Mouse (Mus musculus) olfactory bulb, adult 2 months (tissue): ENCODE data around the gene Prickle1. TPM values are rescaled to one million over a fixed set of nuclear protein-coding genes. Genes with fewer than 3 reads are reported as not detected.

Source experiments
- H3K27ac ChIP-seq: fragments of 200-500 bp; 2 replicates; pipeline ENCODE4 v1.5.1; 2012; ENCODE audit warnings: low read depth, low read length; ENCODE audit not compliant: insufficient read depth
- H3K4me1 ChIP-seq: fragments of 200-500 bp; 2 replicates; pipeline ENCODE4 v1.6.1; 2012; ENCODE audit warnings: low read length; ENCODE audit not compliant: control insufficient read depth, insufficient read depth
- H3K4me3 ChIP-seq: fragments of 200-500 bp; 2 replicates; pipeline ENCODE4 v1.5.1; 2012; ENCODE audit warnings: mild to moderate bottlenecking, low read depth, low read length, moderate library complexity; ENCODE audit not compliant: insufficient read depth
- CTCF ChIP-seq: fragments of 200-500 bp; IDR thresholded peaks from 2 replicates; pipeline ENCODE4 v1.5.1; 2012; ENCODE audit warnings: low read depth, mild to moderate bottlenecking, low read length, moderate library complexity; ENCODE audit not compliant: insufficient read depth
- POLR2A ChIP-seq: fragments of 200-500 bp; IDR thresholded peaks from 2 replicates; pipeline ENCODE4 v1.6.1; 2012; ENCODE audit warnings: mild to moderate bottlenecking, low read depth, low read length, moderate library complexity; ENCODE audit not compliant: insufficient read depth
- WGBS: fragments of 180-500 bp; shearing (Covaris S2); methylation state at CpG from one replicate; pipeline ENCODE4 v1.1.7; 2018; 5-methylcytosine and 5-hydroxymethylcytosine counted together
- polyA plus RNA-seq: library from polyadenylated mRNA; stranded (reverse); fragments of >200 nt; gene quantifications from 2 replicates; pipeline ENCODE4 v1.2.4, GENCODE M21; 2012; ENCODE audit warnings: low replicate concordance; ENCODE audit not compliant: missing spikeins, insufficient read depth, insufficient read length

Gene Prickle1
- polyA plus RNA-seq, 1 experiment = not detected

GRCm38 (mm10) chr15:93479445-93479844 lies 116.2 kb downstream of the Prickle1 start:
- Histone ChIP-seq H3K27ac (no peak overlapping the region), H3K4me3 (no peak overlapping the region)

GRCm38 (mm10) chr15:93478676-93479075 lies 117.0 kb downstream of the Prickle1 start:
- 85% methylated on average over 3 of the region's 3 CpGs for WGBS
- Histone ChIP-seq H3K27ac (no peak overlapping the region), H3K4me1 (peaks cover 2% of the 10 kb centered on the region; the same call in 1 of the 2 replicates), H3K4me3 (no peak overlapping the region)
- TF ChIP-seq POLR2A (no peak), CTCF (no peak)

More at GRCm38 (mm10) chr15:93479445-93479844, 116.2 kb downstream of the Prickle1 start:
- H3K4me1 ChIP-seq = peaks cover 2% of the 10 kb centered on the region; the same call in 1 of the 2 replicates
- TF ChIP-seq CTCF (no peak), POLR2A (no peak)
- WGBS = 43% methylated on average over 4 of the region's 4 CpGs

GRCm38 (mm10) chr15:93477729-93478128 lies 118.0 kb downstream of the Prickle1 start:
- no peak overlapping the region for H3K27ac ChIP-seq
- WGBS = 72% methylated on average over 4 of the region's 4 CpGs

GRCm38 (mm10) chr15:93475688-93476087 lies 120.0 kb downstream of the Prickle1 start:
- TF ChIP-seq CTCF (no peak), POLR2A (no peak)
- no peak overlapping the region for H3K4me3 ChIP-seq
- WGBS = 92% methylated on average over 8 of the region's 8 CpGs
- H3K4me1 ChIP-seq = peaks cover 11% of the 10 kb centered on the region
- no peak overlapping the region for H3K27ac ChIP-seq

More at GRCm38 (mm10) chr15:93477729-93478128, 118.0 kb downstream of the Prickle1 start:
- TF ChIP-seq CTCF (no peak), POLR2A (no peak)
- H3K4me3 ChIP-seq = no peak overlapping the region
- H3K4me1 ChIP-seq = peaks cover 3% of the 10 kb centered on the region

- Histone ChIP-seq H3K4me3 (no peak overlapping the region), H3K4me1 (peaks cover 11% of the 10 kb centered on the region), H3K27ac (no peak overlapping the region)
- TF ChIP-seq POLR2A (no peak), CTCF (no peak)
- 55% methylated on average over 3 of the region's 3 CpGs for WGBS
Measured at GRCm38 (mm10) chr15:93474277-93474676, 121.4 kb downstream of the Prickle1 start.

- peaks cover 11% of the 10 kb centered on the region for H3K4me1 ChIP-seq
- TF ChIP-seq POLR2A (no peak), CTCF (no peak)
- 21% methylated on average over 1 of the region's 1 CpGs for WGBS
- H3K4me3 ChIP-seq = no peak overlapping the region
- H3K27ac ChIP-seq = peak overlapping the region; percentile 52; the same call in 1 of the 2 replicates
Measured at GRCm38 (mm10) chr15:93472089-93472488, 123.6 kb downstream of the Prickle1 start.

GRCm38 (mm10) chr15:93471651-93472050 lies 124.0 kb downstream of the Prickle1 start:
- Histone ChIP-seq H3K4me1 (peaks cover 11% of the 10 kb centered on the region), H3K4me3 (no peak overlapping the region), H3K27ac (peak overlapping the region; percentile 52; the same call in 1 of the 2 replicates)
- no peak for TF ChIP-seq POLR2A
- TF ChIP-seq CTCF = no peak
- 28% methylated on average over 12 of the region's 12 CpGs for WGBS

- WGBS = 94% methylated on average over 23 of the region's 23 CpGs
- Histone ChIP-seq H3K4me1 (no peaks in the 10 kb centered on the region), H3K27ac (no peak overlapping the region), H3K4me3 (no peak overlapping the region)
- TF ChIP-seq CTCF = no peak
- no peak for TF ChIP-seq POLR2A
Measured at GRCm38 (mm10) chr15:93461066-93461465, 134.6 kb downstream of the Prickle1 start.

- Histone ChIP-seq H3K4me3 (no peak overlapping the region), H3K4me1 (no peaks in the 10 kb centered on the region), H3K27ac (no peak overlapping the region)
- WGBS = 55% methylated on average over 5 of the region's 5 CpGs
- TF ChIP-seq CTCF = no peak
- TF ChIP-seq POLR2A = no peak
Measured at GRCm38 (mm10) chr15:93459422-93459821, 136.3 kb downstream of the Prickle1 start.

- Histone ChIP-seq H3K4me3 (no peak overlapping the region), H3K27ac (no peak overlapping the region), H3K4me1 (no peaks in the 10 kb centered on the region)
- TF ChIP-seq CTCF (no peak), POLR2A (no peak)
Measured at GRCm38 (mm10) chr15:93456005-93456404, 139.7 kb downstream of the Prickle1 start.
